Mouse (Mus musculus) lung, embryonic 15.5 days (tissue): Measurements from ENCODE around the gene Rps27rt. TPM values are rescaled to one million over a fixed set of nuclear protein-coding genes. Genes with fewer than 3 reads are reported as not detected.
A peak's percentile ranks its signal among the peaks of the same experiment; 100 is the strongest.
"Not testable (repeated sequence)": the region's sequence is repeated elsewhere in the genome, so short reads cannot be mapped to it uniquely, and the experiment has no call there.

Experiments used
- ATAC-seq: fragments of 200-750 bp; cut with Nextera tagmentation; 2 replicates; pipeline ENCODE4 v1.8.0; 2017; ENCODE audit warnings: moderate number of reproducible peaks, borderline replicate concordance; ENCODE audit not compliant: low FRiP score, low TSS enrichment; ENCODE audit errors: extremely low read depth
- H3K27ac ChIP-seq: fragments of 300-500 bp; sonication (generic); 2 replicates; pipeline ENCODE4 v1.5.1; 2015; ENCODE audit warnings: moderate library complexity, mild to moderate bottlenecking, inconsistent platforms
- H3K27me3 ChIP-seq: fragments of 300-500 bp; sonication (generic); 2 replicates; pipeline ENCODE4 v1.6.1; 2015; ENCODE audit warnings: inconsistent platforms
- H3K36me3 ChIP-seq: fragments of 300-500 bp; sonication (generic); 2 replicates; pipeline ENCODE4 v1.6.1; 2015; ENCODE audit warnings: inconsistent platforms
- H3K4me1 ChIP-seq: fragments of 300-500 bp; sonication (generic); 2 replicates; pipeline ENCODE4 v1.6.1; 2015; ENCODE audit warnings: inconsistent platforms
- H3K4me2 ChIP-seq: fragments of 300-500 bp; sonication (generic); 2 replicates; pipeline ENCODE4 v1.6.1; 2015; ENCODE audit warnings: inconsistent platforms, mild to moderate bottlenecking, moderate library complexity
- H3K4me3 ChIP-seq: fragments of 300-500 bp; sonication (generic); 2 replicates; pipeline ENCODE4 v1.5.1; 2015; ENCODE audit warnings: mild to moderate bottlenecking, inconsistent platforms
- H3K9ac ChIP-seq: fragments of 300-500 bp; sonication (generic); 2 replicates; pipeline ENCODE4 v1.6.1; 2015; ENCODE audit warnings: inconsistent platforms
- H3K9me3 ChIP-seq: fragments of 300-500 bp; sonication (generic); 2 replicates; pipeline ENCODE4 v1.6.1; 2016; ENCODE audit warnings: inconsistent platforms
- WGBS: fragments of 180-500 bp; shearing (Covaris S2); methylation state at CpG from one replicate; pipeline ENCODE4 v1.1.7; 2015; 5-methylcytosine and 5-hydroxymethylcytosine counted together
- polyA plus RNA-seq: library from polyadenylated mRNA; unstranded; fragments of >200 nt; fragmentation: Nextera tagmentation; extraction: Ambion mirVana; gene quantifications from 2 replicates; pipeline ENCODE4 v1.2.1, GENCODE M21; 2015

The Rps27rt gene
- polyA plus RNA-seq, 1 experiment from 2014 or later: 323 TPM

- no peaks in the 10 kb centered on the region for H3K9me3 ChIP-seq
- under 1% methylated on average over 58 of the region's 86 CpGs for WGBS
- H3K4me2 ChIP-seq: peak within 1 kb of the TSS; percentile 95
- H3K9ac ChIP-seq: peak within 1 kb of the TSS; percentile 75
- peak; percentile 85 for ATAC-seq
- H3K36me3 ChIP-seq: no peaks in the 10 kb centered on the region
- H3K4me3 ChIP-seq: peak within 1 kb of the TSS; percentile 81
- H3K27ac ChIP-seq: peak within 1 kb of the TSS; percentile 92
- H3K27me3 ChIP-seq: no peaks in the 10 kb centered on the region
- H3K4me1 ChIP-seq: peaks cover 21% of the 10 kb centered on the region
Observed at GRCm38 (mm10) chr9:114978281-114979111, 4.0 kb downstream of the Rps27rt start, which contains the start of gene Osbpl10. Gene Osbpl10, plus strand, starts transcription at chr9:114978569.

- no peaks in the 10 kb centered on the region for H3K9me3 ChIP-seq
- WGBS: 5% methylated on average over 31 of the region's 31 CpGs
- H3K4me1 ChIP-seq: peaks cover 21% of the 10 kb centered on the region
- ATAC-seq: no peak; the same call in 1 of the 2 replicates
- no peaks in the 10 kb centered on the region for H3K36me3 ChIP-seq
- peak overlapping the region; percentile 95 for H3K4me2 ChIP-seq
- peak overlapping the region; percentile 81 for H3K4me3 ChIP-seq
- H3K27me3 ChIP-seq: no peaks in the 10 kb centered on the region
- peak overlapping the region; percentile 75 for H3K9ac ChIP-seq
- peak overlapping the region; percentile 92 for H3K27ac ChIP-seq
Observed at GRCm38 (mm10) chr9:114977461-114978280, 4.9 kb downstream of the Rps27rt start.

GRCm38 (mm10) chr9:114966286-114966685 is 16.3 kb downstream of the Rps27rt start:
- not testable (repeated sequence) for H3K9me3 ChIP-seq, H3K27me3 ChIP-seq, H3K36me3 ChIP-seq, H3K9ac ChIP-seq, ATAC-seq, H3K27ac ChIP-seq, H3K4me3 ChIP-seq, H3K4me1 ChIP-seq, H3K4me2 ChIP-seq
- 75% methylated on average over 7 of the region's 7 CpGs for WGBS

GRCm38 (mm10) chr9:114964093-114964492 is 18.4 kb downstream of the Rps27rt start:
- no peaks in the 10 kb centered on the region for H3K36me3 ChIP-seq
- 49% methylated on average over 3 of the region's 3 CpGs for WGBS

GRCm38 (mm10) chr9:114960844-114961243 is 21.7 kb downstream of the Rps27rt start:
- no peak overlapping the region for H3K9ac ChIP-seq
- H3K27me3 ChIP-seq: no peaks in the 10 kb centered on the region
- H3K4me1 ChIP-seq: no peaks in the 10 kb centered on the region
- no peak overlapping the region for H3K4me3 ChIP-seq
- 74% methylated on average over 6 of the region's 6 CpGs for WGBS
- ATAC-seq: no peak
- no peaks in the 10 kb centered on the region for H3K9me3 ChIP-seq
- H3K27ac ChIP-seq: no peak overlapping the region
- H3K4me2 ChIP-seq: no peak overlapping the region
- no peaks in the 10 kb centered on the region for H3K36me3 ChIP-seq

More at GRCm38 (mm10) chr9:114964093-114964492, 18.4 kb downstream of the Rps27rt start:
- no peaks in the 10 kb centered on the region for H3K4me1 ChIP-seq
- no peak for ATAC-seq
- H3K27ac ChIP-seq: no peak overlapping the region
- no peak overlapping the region for H3K9ac ChIP-seq
- no peak overlapping the region for H3K4me2 ChIP-seq
- no peaks in the 10 kb centered on the region for H3K27me3 ChIP-seq
- H3K9me3 ChIP-seq: no peaks in the 10 kb centered on the region
- H3K4me3 ChIP-seq: no peak overlapping the region

GRCm38 (mm10) chr9:114960043-114960789 is 22.3 kb downstream of the Rps27rt start:
- Histone ChIP-seq H3K27me3 (no peaks in the 10 kb centered on the region), H3K9ac (no peak overlapping the region), H3K27ac (no peak overlapping the region), H3K4me2 (no peak overlapping the region), H3K4me1 (no peaks in the 10 kb centered on the region), H3K36me3 (no peaks in the 10 kb centered on the region), H3K4me3 (no peak overlapping the region), H3K9me3 (no peaks in the 10 kb centered on the region)
- 51% methylated on average over 4 of the region's 4 CpGs for WGBS
- no peak for ATAC-seq

GRCm38 (mm10) chr9:114956945-114957344 is 25.6 kb downstream of the Rps27rt start:
- Histone ChIP-seq H3K9me3 (no peaks in the 10 kb centered on the region), H3K4me2 (no peak overlapping the region), H3K27ac (no peak overlapping the region), H3K4me3 (no peak overlapping the region), H3K27me3 (no peaks in the 10 kb centered on the region), H3K36me3 (no peaks in the 10 kb centered on the region), H3K9ac (no peak overlapping the region), H3K4me1 (no peaks in the 10 kb centered on the region)
- WGBS: 35% methylated on average over 5 of the region's 5 CpGs
- 0 out of 2 replicates have a peak, but pooled peaks have one; percentile 8 for ATAC-seq

- no peak for ATAC-seq
- WGBS: 83% methylated on average over 11 of the region's 11 CpGs
- no peaks in the 10 kb centered on the region for H3K9me3 ChIP-seq
- H3K27me3 ChIP-seq: no peaks in the 10 kb centered on the region
- no peak overlapping the region for H3K9ac ChIP-seq
- H3K4me3 ChIP-seq: no peak overlapping the region
- H3K27ac ChIP-seq: no peak overlapping the region
- H3K4me1 ChIP-seq: no peaks in the 10 kb centered on the region
- no peaks in the 10 kb centered on the region for H3K36me3 ChIP-seq
- no peak overlapping the region for H3K4me2 ChIP-seq
Observed at GRCm38 (mm10) chr9:114955340-114955739, 27.2 kb downstream of the Rps27rt start.

- Histone ChIP-seq H3K9me3 (no peaks in the 10 kb centered on the region), H3K27me3 (no peaks in the 10 kb centered on the region), H3K27ac (no peak overlapping the region), H3K4me2 (no peak overlapping the region), H3K36me3 (no peaks in the 10 kb centered on the region), H3K9ac (no peak overlapping the region), H3K4me1 (peaks cover 4% of the 10 kb centered on the region; the same call in 1 of the 2 replicates), H3K4me3 (no peak overlapping the region)
- 30% methylated on average over 1 of the region's 1 CpGs for WGBS
- ATAC-seq: no peak
Observed at GRCm38 (mm10) chr9:114952866-114953265, 29.7 kb downstream of the Rps27rt start.

- Histone ChIP-seq H3K9ac (no peak overlapping the region), H3K9me3 (no peaks in the 10 kb centered on the region), H3K4me3 (no peak overlapping the region), H3K27me3 (no peaks in the 10 kb centered on the region), H3K36me3 (no peaks in the 10 kb centered on the region), H3K4me1 (peaks cover 4% of the 10 kb centered on the region; the same call in 1 of the 2 replicates), H3K4me2 (no peak overlapping the region), H3K27ac (no peak overlapping the region)
- no peak for ATAC-seq
- 38% methylated on average over 5 of the region's 5 CpGs for WGBS
Observed at GRCm38 (mm10) chr9:114948395-114948794, 34.1 kb downstream of the Rps27rt start.

- no peak overlapping the region for H3K9ac ChIP-seq
- H3K27ac ChIP-seq: no peak overlapping the region
- no peaks in the 10 kb centered on the region for H3K27me3 ChIP-seq
- H3K9me3 ChIP-seq: no peaks in the 10 kb centered on the region
- no peak for ATAC-seq
- H3K4me2 ChIP-seq: no peak overlapping the region
- no peak overlapping the region for H3K4me3 ChIP-seq
- 84% methylated on average over 6 of the region's 6 CpGs for WGBS
- peaks cover 4% of the 10 kb centered on the region; the same call in 1 of the 2 replicates for H3K4me1 ChIP-seq
- no peaks in the 10 kb centered on the region for H3K36me3 ChIP-seq
Observed at GRCm38 (mm10) chr9:114945576-114945975, 37.0 kb downstream of the Rps27rt start.
